Mouse (Mus musculus) forebrain, embryonic 13.5 days (tissue): ENCODE results near the gene Srpx2. TPM values are rescaled to one million over a fixed set of nuclear protein-coding genes. Genes with fewer than 3 reads are reported as not detected.

Experiments
- ATAC-seq: fragments of 200-750 bp; cut with Nextera tagmentation; 2 replicates; pipeline ENCODE4 v1.8.0; 2017
- H3K27ac ChIP-seq: fragments of 300-500 bp; sonication (generic); 2 replicates; pipeline ENCODE4 v1.5.1; 2015; ENCODE audit warnings: inconsistent platforms, mild to moderate bottlenecking, moderate library complexity
- H3K27me3 ChIP-seq: fragments of 300-500 bp; sonication (generic); 2 replicates; pipeline ENCODE4 v1.6.1; 2015; ENCODE audit warnings: mild to moderate bottlenecking, inconsistent platforms
- H3K36me3 ChIP-seq: fragments of 300-500 bp; sonication (generic); 2 replicates; pipeline ENCODE4 v1.6.1; 2015; ENCODE audit warnings: mild to moderate bottlenecking, inconsistent platforms; ENCODE audit not compliant: poor library complexity, severe bottlenecking
- H3K4me1 ChIP-seq: fragments of 300-500 bp; sonication (generic); 2 replicates; pipeline ENCODE4 v1.6.1; 2015; ENCODE audit warnings: inconsistent platforms
- H3K4me2 ChIP-seq: fragments of 300-500 bp; sonication (generic); 2 replicates; pipeline ENCODE4 v1.6.1; 2015; ENCODE audit warnings: inconsistent platforms, mild to moderate bottlenecking, moderate library complexity
- H3K4me3 ChIP-seq: fragments of 300-500 bp; sonication (generic); 2 replicates; pipeline ENCODE4 v1.5.1; 2015; ENCODE audit warnings: mild to moderate bottlenecking, inconsistent platforms
- H3K9ac ChIP-seq: fragments of 300-500 bp; sonication (generic); 2 replicates; pipeline ENCODE4 v1.6.1; 2015; ENCODE audit warnings: mild to moderate bottlenecking, inconsistent platforms
- H3K9me3 ChIP-seq: fragments of 300-500 bp; sonication (generic); replicated peaks from 2 replicates; pipeline ENCODE4 v1.6.1; 2016; ENCODE audit warnings: inconsistent platforms
- WGBS: fragments of 180-500 bp; shearing (Covaris S2); methylation state at CpG from one replicate; pipeline ENCODE4 v1.1.7; 2015; 5-methylcytosine and 5-hydroxymethylcytosine counted together
- polyA plus RNA-seq: library from polyadenylated mRNA; unstranded; fragments of >200 nt; fragmentation: Nextera tagmentation; extraction: Ambion mirVana; gene quantifications from 2 replicates; pipeline ENCODE4 v1.2.1, GENCODE M21; 2015

Srpx2 gene
- polyA plus RNA-seq, 1 experiment from 2014 or later: 0.32 TPM

GRCm38 (mm10) chrX:133939561-133939960, 31.3 kb downstream of the Srpx2 start:
- Histone ChIP-seq H3K36me3 (no peaks in the 10 kb centered on the region), H3K9me3 (no peaks in the 10 kb centered on the region), H3K9ac (no peak overlapping the region), H3K4me2 (no peak overlapping the region), H3K4me3 (no peak overlapping the region), H3K4me1 (no peaks in the 10 kb centered on the region), H3K27ac (no peak overlapping the region), H3K27me3 (no peaks in the 10 kb centered on the region)
- ATAC-seq: no peak
- WGBS: 29% methylated on average over 1 of the region's 1 CpGs

GRCm38 (mm10) chrX:133947427-133947826, 39.2 kb downstream of the Srpx2 start:
- Histone ChIP-seq H3K4me1 (no peaks in the 10 kb centered on the region), H3K27me3 (0 out of 2 replicates have a peak, but pooled peaks cover 6% of the 10 kb centered on the region), H3K4me2 (no peak overlapping the region), H3K9ac (no peak overlapping the region), H3K36me3 (no peaks in the 10 kb centered on the region), H3K4me3 (no peak overlapping the region), H3K9me3 (no peaks in the 10 kb centered on the region), H3K27ac (no peak overlapping the region)
- ATAC-seq: peak; percentile 83; the same call in 1 of the 2 replicates
- 40% methylated on average over 3 of the region's 3 CpGs for WGBS

GRCm38 (mm10) chrX:133954661-133955060, 46.4 kb downstream of the Srpx2 start:
- H3K9ac ChIP-seq: no peak overlapping the region
- no peaks in the 10 kb centered on the region for H3K9me3 ChIP-seq
- H3K27ac ChIP-seq: no peak overlapping the region
- no peaks in the 10 kb centered on the region for H3K4me1 ChIP-seq
- H3K27me3 ChIP-seq: 0 out of 2 replicates have a peak, but pooled peaks cover 6% of the 10 kb centered on the region
- peak; percentile 41; the same call in 1 of the 2 replicates for ATAC-seq
- H3K4me3 ChIP-seq: no peak overlapping the region
- WGBS: 52% methylated on average over 7 of the region's 7 CpGs
- no peaks in the 10 kb centered on the region for H3K36me3 ChIP-seq
- H3K4me2 ChIP-seq: no peak overlapping the region

GRCm38 (mm10) chrX:133960617-133961016, 52.4 kb downstream of the Srpx2 start:
- no peak for ATAC-seq
- Histone ChIP-seq H3K9ac (no peak overlapping the region), H3K4me2 (no peak overlapping the region), H3K27me3 (peaks cover 2% of the 10 kb centered on the region; the same call in 1 of the 2 replicates), H3K4me3 (no peak overlapping the region), H3K36me3 (no peaks in the 10 kb centered on the region), H3K9me3 (no peaks in the 10 kb centered on the region), H3K27ac (no peak overlapping the region), H3K4me1 (no peaks in the 10 kb centered on the region)
- WGBS: 61% methylated on average over 2 of the region's 2 CpGs

GRCm38 (mm10) chrX:133964615-133965014, 56.4 kb downstream of the Srpx2 start:
- no peaks in the 10 kb centered on the region for H3K9me3 ChIP-seq
- peaks cover 2% of the 10 kb centered on the region; the same call in 1 of the 2 replicates for H3K27me3 ChIP-seq
- WGBS: 78% methylated on average over 2 of the region's 2 CpGs
- H3K9ac ChIP-seq: no peak overlapping the region
- no peaks in the 10 kb centered on the region for H3K4me1 ChIP-seq
- H3K4me2 ChIP-seq: no peak overlapping the region
- no peak overlapping the region for H3K27ac ChIP-seq
- H3K4me3 ChIP-seq: no peak overlapping the region
- no peaks in the 10 kb centered on the region for H3K36me3 ChIP-seq
- no peak for ATAC-seq

GRCm38 (mm10) chrX:133981231-133982002, 73.2 kb downstream of the Srpx2 start, which contains the start of gene Sytl4:
Gene Sytl4, minus strand, starts transcription at chrX:133981812.
- H3K4me1 ChIP-seq: no peaks in the 10 kb centered on the region
- peak; percentile 63; the same call in 1 of the 2 replicates for ATAC-seq
- 17% methylated on average over 29 of the region's 29 CpGs for WGBS
- H3K27ac ChIP-seq: no peak within 1 kb of the TSS
- H3K4me2 ChIP-seq: peak within 1 kb of the TSS; percentile 61
- peaks cover 17% of the 10 kb centered on the region; the same call in 1 of the 2 replicates for H3K27me3 ChIP-seq
- no peaks in the 10 kb centered on the region for H3K9me3 ChIP-seq
- no peak within 1 kb of the TSS for H3K9ac ChIP-seq
- H3K4me3 ChIP-seq: peak within 1 kb of the TSS; percentile 36
- H3K36me3 ChIP-seq: no peaks in the 10 kb centered on the region

Other genes with a start within 250 kb of the Srpx2 start
- gene Pcdh19, start 219.4 kb upstream of the Srpx2 start, polyA plus RNA-seq: 16.2 and 19.2 TPM in 2 replicates
- gene Tnmd, start 57.4 kb upstream of the Srpx2 start, polyA plus RNA-seq: 0.18 and 0.32 TPM in 2 replicates
- 229 and 245 TPM in 2 replicates for gene Tspan6, start 10.0 kb upstream of the Srpx2 start, polyA plus RNA-seq
- 0.76 and 0.79 TPM in 2 replicates for gene Sytl4, start 73.4 kb downstream of the Srpx2 start, polyA plus RNA-seq
- 59.8 and 68.3 TPM in 2 replicates for gene Cstf2, start 150.8 kb downstream of the Srpx2 start, polyA plus RNA-seq